Mouse (Mus musculus) megakaryocyte, adult 5-6 weeks (primary cell): ENCODE measurements around the gene Enox1. TPM values are rescaled to one million over a fixed set of nuclear protein-coding genes. Genes with fewer than 3 reads are reported as not detected.
A peak's percentile ranks its signal among the peaks of the same experiment; 100 is the strongest.

Source experiments
- ATAC-seq: 2 replicates; pipeline ENCODE4 v1.8.0; 2016; ENCODE audit warnings: mild to moderate bottlenecking, inconsistent platforms; ENCODE audit not compliant: poor library complexity, severe bottlenecking
- total RNA-seq, 2 experiments: library from RNA; stranded (forward) in 1 of 2; stranded (reverse) in 1 of 2; fragments of 153-499, 151-499 nt in 1 of 2; fragments of 221-1000, 200-1000 nt in 1 of 2; gene quantifications; 2 replicates each; pipeline versions ENCODE4 v1.2.3 to v1.2.4; 2015 to 2017

Enox1 gene
- total RNA-seq, 2 experiments from 2014 or later: not detected

GRCm38 (mm10) chr14:77439426-77439825 lies 282.9 kb downstream of the Enox1 start:
- ATAC-seq: no peak

GRCm38 (mm10) chr14:77440805-77441204 lies 284.2 kb downstream of the Enox1 start:
- no peak for ATAC-seq

- ATAC-seq: no peak
These were observed 285.0 kb downstream of the Enox1 start for GRCm38 (mm10) chr14:77441541-77441940.

GRCm38 (mm10) chr14:77448001-77448400 lies 291.4 kb downstream of the Enox1 start:
- ATAC-seq: peak; percentile 97

DNA sequence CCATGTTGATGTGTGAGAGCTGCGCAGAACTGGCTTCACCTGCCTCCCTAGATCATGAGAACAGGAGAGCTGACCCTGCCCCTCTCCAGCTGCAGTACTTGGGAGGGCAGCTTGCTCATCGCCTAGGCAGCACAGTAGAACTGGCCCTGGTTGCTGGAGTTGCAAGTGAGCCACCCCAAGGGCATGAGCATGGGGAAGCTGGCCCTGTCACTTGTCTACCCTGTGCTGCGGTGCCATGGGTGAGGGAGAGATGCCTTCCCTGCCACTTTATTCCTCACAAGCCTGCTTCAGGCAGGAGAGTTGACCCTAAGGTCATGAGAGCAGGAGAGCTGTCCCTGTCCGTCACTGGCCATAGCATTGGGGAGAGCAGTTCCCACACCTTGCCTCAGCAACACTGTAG lies 295.4 kb downstream of the Enox1 start:
- ATAC-seq: no peak

GRCm38 (mm10) chr14:77456066-77456465 lies 299.5 kb downstream of the Enox1 start:
- ATAC-seq: no peak

GRCm38 (mm10) chr14:77456876-77457275 lies 300.3 kb downstream of the Enox1 start:
- ATAC-seq: no peak

- ATAC-seq: peak; percentile 21; the same call in 1 of the 2 replicates
These were observed 301.7 kb downstream of the Enox1 start for GRCm38 (mm10) chr14:77458217-77458616.

GRCm38 (mm10) chr14:77463919-77464318 lies 307.4 kb downstream of the Enox1 start:
- ATAC-seq: no peak

DNA sequence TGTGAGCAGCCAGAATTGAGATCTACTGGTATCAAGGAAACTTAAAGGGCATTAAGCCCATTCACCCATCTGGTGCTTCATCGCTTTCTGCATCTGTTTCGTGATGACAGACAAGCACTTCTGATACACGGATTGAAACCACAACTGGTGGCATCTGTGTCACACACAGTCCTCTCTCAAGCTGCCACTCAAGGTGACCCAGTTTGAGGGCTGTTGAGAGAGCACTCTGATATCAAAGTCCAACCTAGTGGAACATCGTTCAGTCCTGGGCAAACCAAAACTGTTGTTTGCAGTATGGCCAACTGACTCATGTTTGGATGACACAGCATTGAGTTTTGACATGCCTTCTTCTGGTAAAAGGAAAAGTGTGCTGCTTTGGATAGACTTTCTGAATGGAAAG lies 308.2 kb downstream of the Enox1 start:
- ATAC-seq: no peak

DNA sequence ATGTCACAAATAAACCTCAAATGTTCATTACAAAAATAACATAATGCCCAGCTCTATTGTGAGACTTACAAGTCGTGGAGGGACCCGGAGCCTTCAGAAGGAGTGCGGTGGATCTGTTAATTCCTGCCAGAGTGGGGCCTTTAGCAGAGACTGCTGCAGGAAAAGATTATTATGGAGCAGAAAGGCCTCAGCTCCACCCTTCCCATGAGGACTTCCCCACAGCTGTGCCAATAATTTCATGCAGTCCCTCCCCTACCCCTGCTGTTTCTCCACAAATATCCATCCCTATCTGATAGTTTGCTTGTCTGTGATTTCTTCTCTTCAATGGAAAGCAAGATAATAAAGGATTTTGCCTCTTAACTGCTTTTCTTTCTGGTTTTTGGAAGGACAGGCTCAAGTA lies 314.0 kb downstream of the Enox1 start:
- no peak for ATAC-seq

DNA sequence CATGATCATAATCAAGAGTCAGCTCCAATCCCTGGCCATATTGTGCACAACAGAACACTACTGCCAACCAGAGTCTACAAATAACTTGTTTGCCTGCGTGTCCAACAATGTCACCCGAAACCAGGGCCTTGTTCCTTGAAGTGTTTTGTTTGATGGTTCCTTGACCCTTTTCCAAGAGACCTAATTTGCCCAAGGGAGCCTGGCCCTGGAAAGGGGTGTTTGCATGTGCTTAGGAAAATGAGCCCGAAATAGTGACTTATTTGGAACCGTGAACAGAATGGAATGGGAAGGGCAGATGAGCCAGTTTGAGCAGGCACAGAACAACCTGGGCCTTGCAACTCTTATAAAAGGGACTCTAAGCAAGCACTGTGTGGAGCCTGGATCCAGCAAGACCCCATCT lies 316.9 kb downstream of the Enox1 start:
- no peak for ATAC-seq

DNA sequence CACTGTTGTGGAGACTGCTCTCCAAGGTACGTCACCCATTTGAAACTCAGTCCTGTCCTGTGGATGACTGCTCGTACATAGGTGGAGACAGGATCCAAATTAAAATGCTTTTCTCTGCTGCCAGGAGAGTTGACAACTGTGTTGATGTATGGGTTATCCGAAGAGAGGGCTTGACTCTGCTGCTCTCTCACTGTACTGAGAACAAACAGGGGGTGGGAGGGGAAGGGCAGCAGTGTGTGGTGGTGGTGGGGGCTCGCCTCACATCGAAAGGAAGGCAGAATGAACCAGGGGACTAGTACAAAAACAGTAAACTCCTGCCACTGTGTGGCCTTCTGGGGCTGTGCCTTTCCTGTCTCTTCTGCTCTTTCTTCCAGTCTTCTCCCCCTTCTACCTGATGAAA lies 317.5 kb downstream of the Enox1 start:
- ATAC-seq: no peak

DNA sequence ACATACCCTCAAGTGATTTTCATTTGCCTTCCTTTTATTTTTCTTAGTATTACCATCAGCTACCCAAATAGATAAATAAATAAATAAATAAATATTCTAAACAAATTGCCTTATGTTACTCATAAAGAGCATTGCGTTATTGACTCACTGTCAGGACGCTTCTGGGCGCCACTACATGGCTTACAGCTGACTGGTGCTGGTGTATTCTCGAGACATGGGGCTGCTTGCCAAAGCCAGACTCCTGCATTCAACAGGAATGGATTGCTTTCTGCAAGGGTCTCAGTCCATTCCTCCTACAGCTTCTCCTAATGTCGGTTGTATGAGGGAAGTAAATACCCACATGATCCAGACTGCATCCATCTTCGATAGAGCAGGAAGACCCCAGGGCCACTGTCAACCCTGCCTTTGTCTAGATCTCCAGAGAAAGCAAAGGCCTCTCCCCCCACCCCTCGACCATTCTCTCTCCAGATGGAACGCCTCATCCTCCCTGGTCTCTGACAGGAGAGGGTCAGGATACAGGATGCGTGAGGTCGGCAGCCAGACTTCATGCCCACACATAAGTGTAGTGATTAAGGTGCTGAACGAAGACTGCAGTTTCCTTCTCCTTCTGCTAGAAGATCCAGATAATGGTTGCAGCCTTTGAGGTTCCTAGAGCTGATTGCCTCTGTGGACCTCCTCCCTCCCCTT lies 318.7 kb downstream of the Enox1 start:
- no peak for ATAC-seq

GRCm38 (mm10) chr14:77477704-77478103 lies 321.1 kb downstream of the Enox1 start:
- no peak for ATAC-seq

- ATAC-seq: no peak
These were observed 321.6 kb downstream of the Enox1 start for GRCm38 (mm10) chr14:77478210-77478609.

DNA sequence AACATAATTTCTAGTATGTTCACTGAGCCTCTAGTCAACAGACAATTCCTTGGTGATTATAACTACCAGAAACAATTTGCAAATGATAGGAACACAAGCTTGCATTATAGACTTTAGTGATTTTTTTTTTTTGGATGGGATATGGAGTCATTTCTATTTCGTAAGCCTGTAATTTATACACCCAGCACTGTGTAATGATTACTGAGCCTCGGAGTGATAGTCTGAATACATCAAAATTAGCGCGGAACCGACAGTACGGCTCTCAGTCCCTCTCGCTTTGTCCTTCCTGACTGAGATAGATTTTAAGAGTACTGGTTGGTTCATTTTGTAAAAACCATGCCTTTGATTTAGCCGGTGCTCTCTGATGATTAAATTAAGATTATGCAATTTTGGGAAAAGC lies 322.1 kb downstream of the Enox1 start:
- ATAC-seq: no peak

- ATAC-seq: peak; percentile 53; the same call in 1 of the 2 replicates
These were observed 326.5 kb downstream of the Enox1 start for GRCm38 (mm10) chr14:77483076-77483475.

- no peak for ATAC-seq
These were observed 328.4 kb downstream of the Enox1 start for GRCm38 (mm10) chr14:77484951-77485447.

DNA sequence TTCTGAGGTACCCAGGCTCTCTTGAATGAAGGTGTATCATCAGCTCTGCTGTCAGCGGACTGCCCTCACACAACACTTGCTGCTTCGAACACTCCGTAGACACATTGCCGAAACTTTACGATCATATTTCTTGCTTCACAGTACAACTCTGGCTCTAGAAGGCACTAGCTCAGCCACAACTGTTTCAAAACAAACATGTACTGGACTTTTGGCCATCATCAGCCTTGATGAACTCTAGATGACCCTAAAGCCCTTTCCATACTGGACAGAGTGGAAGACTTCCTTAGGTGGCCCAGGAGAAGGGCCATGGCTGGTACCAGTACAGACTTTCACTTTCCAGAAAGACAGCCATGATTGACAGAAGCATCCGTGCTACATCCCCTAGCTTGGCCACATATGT lies 334.1 kb downstream of the Enox1 start:
- ATAC-seq: no peak

DNA sequence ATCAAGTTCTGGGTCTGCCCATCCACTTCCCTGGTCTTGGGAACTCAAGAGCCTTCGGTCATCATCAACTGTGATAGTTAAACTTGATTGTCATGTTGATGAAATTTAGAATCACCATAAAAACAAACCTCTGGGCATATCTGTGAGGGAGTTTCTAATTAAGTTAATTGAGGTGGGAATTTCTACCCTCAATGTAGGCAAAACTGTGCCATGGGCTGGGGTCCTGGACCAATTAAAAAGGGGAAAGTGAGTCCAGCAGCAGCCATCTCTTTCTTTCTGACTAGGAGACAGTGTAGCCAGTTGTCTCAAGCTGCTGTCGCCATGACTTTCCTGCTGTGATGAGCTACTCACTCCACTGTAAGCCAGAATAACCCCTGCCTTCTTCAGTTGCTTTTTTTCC lies 335.2 kb downstream of the Enox1 start:
- ATAC-seq: no peak

- peak; percentile 40; the same call in 1 of the 2 replicates for ATAC-seq
These were observed 343.5 kb downstream of the Enox1 start for GRCm38 (mm10) chr14:77499996-77500581.
